Mouse (Mus musculus): ENCODE results near the gene Mab21l2. TPM values are rescaled to one million over a fixed set of nuclear protein-coding genes. Genes with fewer than 3 reads are reported as not detected.

Mab21l2 gene
- total RNA-seq (2021) (under 1 TPM in 1 of 2 experiments, not detected in 1; 0.09 TPM), polyA plus RNA-seq (2012; rRNA removed) (0.20 and 0.29 TPM in 2 replicates)
- long read RNA-seq = 0 reads

DNA sequence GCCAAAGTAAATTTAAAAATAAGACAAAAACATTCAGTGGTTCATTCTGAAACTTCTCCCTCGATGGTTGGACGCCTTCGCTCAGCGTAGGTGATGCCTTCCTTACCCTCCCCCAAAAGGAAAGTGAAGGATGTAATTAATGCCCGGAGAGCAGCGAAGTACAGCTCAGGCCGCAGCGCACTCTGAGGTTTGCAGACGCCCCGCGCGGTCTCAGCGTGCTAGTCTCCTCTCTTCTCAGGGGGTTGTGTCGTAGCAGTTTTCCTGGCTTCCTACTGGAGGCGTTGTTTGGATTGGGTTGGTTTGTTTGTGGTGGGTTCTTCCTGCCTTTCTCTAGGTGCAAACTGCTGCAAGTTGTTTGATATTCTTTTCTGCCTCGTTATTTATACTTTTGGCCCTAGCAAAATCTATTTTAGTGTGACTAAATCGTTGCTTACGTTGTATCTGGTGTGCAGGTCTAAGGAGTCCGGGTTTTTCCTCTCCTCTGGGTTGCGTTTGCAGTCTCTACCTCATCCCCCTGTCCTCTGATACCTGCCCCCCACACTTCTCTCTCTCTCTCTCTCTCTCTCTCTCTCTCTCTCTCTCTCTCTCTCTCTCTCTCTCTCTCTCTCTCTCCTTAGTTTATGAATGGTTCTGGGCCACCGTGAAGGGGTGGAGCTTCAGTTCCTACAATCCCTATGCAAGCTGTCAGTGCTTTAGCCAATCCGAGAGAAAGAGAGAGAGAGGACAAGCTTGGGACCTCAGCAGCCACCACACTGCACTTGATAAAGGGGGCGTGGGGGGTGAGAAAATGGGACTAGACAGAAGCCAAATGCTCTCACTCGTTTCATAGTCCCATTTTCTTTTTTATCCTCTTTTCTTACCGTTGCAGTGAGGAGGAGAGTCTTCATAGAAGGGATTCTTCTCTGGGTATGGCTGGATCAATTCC lies at the start of gene Mab21l2:
TSS of gene Mab21l2 (minus strand) at position 539 of the 925 bp plus-strand sequence.
- TF ChIP-seq CTCF (IDR thresholded peaks at IDR 0.05) (no peak), EP300 (IDR thresholded peaks at IDR 0.05; ENCODE audit: insufficient read depth, low read depth, low read length) (no peak), POLR2A (IDR thresholded peaks at IDR 0.05; ENCODE audit: insufficient read depth, low read depth, low read length) (no peak)
- no peaks in the 10 kb centered on the region for H3K79me2 ChIP-seq (replicated peaks; ENCODE audit: control insufficient read depth, insufficient read depth, low read length)
- no peak within 1 kb of the TSS for H3K4me3 ChIP-seq
- WGBS = 33% methylated on average over 25 of the region's 25 CpGs
- DNase-seq = no peak
- peaks cover 10% of the 10 kb centered on the region for H3K27me3 ChIP-seq (ENCODE audit: control insufficient read depth, insufficient read depth, low read length)
- intact Hi-C loops (cut with DNase I) = loop anchor here (10.0 kb wide), 1 partner anchor 236 kb away; no protein-coding TSS in a partner anchor
- no peak within 1 kb of the TSS for H3K27ac ChIP-seq
- no peak within 1 kb of the TSS for H3K9ac ChIP-seq (ENCODE audit: low read depth, low read length)
- H3K4me1 ChIP-seq (ENCODE audit: control insufficient read depth, insufficient read depth, low read length) = peaks cover 2% of the 10 kb centered on the region; the same call in 1 of the 2 replicates
- H3K36me3 ChIP-seq (ENCODE audit: control insufficient read depth, insufficient read depth, low read length) = no peaks in the 10 kb centered on the region

DNA sequence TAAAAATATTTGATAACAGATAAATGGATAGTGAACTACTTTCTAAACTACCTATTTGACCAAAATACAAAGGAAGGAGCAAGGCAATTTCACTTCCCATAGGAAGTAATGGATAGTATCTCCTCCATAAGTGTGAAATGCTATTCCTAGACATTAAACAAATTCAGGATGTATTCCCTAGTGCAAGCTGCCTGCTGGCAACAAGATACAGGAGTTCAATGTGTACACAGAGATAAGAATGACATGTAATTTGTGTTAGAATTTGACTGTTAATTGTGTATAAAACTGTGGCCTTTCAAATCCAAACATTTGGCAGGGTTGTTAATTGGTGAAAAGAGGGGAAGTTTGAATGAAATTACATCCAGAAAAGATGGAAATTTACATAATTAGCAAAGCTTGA lies 26.9 kb upstream of the Mab21l2 start:
- intact Hi-C loops (cut with DNase I) = no loop called here
- Histone ChIP-seq H3K4me1 (ENCODE audit: control insufficient read depth, insufficient read depth, low read length) (no peaks in the 10 kb centered on the region), H3K36me3 (ENCODE audit: control insufficient read depth, insufficient read depth, low read length) (no peaks in the 10 kb centered on the region), H3K79me2 (replicated peaks; ENCODE audit: control insufficient read depth, insufficient read depth, low read length) (no peaks in the 10 kb centered on the region), H3K9ac (ENCODE audit: low read depth, low read length) (no peak overlapping the region), H3K4me3 (no peak overlapping the region), H3K27me3 (ENCODE audit: control insufficient read depth, insufficient read depth, low read length) (no peaks in the 10 kb centered on the region), H3K27ac (no peak overlapping the region)
- no peak for TF ChIP-seq EP300 (IDR thresholded peaks at IDR 0.05; ENCODE audit: insufficient read depth, low read depth, low read length)
- no peak for TF ChIP-seq POLR2A (IDR thresholded peaks at IDR 0.05; ENCODE audit: insufficient read depth, low read depth, low read length)
- no peak for TF ChIP-seq CTCF (IDR thresholded peaks at IDR 0.05)
- no peak for DNase-seq

DNA sequence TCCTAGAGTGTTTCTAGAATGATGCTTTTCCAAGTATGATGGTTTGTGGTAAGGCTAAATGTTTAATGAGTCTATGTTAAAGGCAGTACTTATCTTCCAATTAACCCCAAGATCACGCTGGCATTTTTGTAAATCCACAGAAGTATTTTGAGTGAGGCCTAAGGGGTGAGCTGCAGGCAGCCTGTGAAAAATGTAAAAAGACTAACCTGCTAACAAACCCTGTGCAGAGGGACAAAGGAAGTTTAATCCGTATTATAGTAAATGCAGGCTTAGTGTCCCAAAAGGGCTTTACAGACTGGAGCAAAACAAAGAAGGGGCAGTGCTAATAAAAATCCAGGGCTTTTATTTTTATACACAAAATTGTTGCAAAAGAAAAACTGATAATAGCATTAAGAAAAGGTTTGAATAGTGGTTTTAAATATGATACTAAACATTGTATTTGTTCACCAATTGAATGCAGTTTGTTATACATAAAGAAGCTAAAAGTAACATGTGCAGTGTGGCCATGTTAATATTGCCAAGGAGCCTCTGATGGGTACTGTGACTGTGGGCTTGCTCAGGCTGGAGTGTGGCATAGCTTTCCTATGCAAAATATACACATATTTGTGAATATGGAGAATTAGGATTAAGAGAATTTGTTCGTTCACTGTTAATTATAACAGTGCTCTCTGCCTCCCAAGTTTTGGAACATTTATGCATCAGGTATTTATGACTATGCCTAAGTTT lies 24.3 kb upstream of the Mab21l2 start:
- Histone ChIP-seq H3K27me3 (ENCODE audit: control insufficient read depth, insufficient read depth, low read length) (no peaks in the 10 kb centered on the region), H3K4me1 (ENCODE audit: control insufficient read depth, insufficient read depth, low read length) (no peaks in the 10 kb centered on the region), H3K79me2 (replicated peaks; ENCODE audit: control insufficient read depth, insufficient read depth, low read length) (no peaks in the 10 kb centered on the region), H3K4me3 (no peak overlapping the region), H3K36me3 (ENCODE audit: control insufficient read depth, insufficient read depth, low read length) (no peaks in the 10 kb centered on the region), H3K9ac (ENCODE audit: low read depth, low read length) (no peak overlapping the region), H3K27ac (no peak overlapping the region)
- WGBS = 90% methylated on average over 3 of the region's 3 CpGs
- intact Hi-C loops (cut with DNase I) = no loop called here
- no peak for TF ChIP-seq CTCF (IDR thresholded peaks at IDR 0.05)
- no peak for TF ChIP-seq POLR2A (IDR thresholded peaks at IDR 0.05; ENCODE audit: insufficient read depth, low read depth, low read length)
- no peak for TF ChIP-seq EP300 (IDR thresholded peaks at IDR 0.05; ENCODE audit: insufficient read depth, low read depth, low read length)
- no peak for DNase-seq

DNA sequence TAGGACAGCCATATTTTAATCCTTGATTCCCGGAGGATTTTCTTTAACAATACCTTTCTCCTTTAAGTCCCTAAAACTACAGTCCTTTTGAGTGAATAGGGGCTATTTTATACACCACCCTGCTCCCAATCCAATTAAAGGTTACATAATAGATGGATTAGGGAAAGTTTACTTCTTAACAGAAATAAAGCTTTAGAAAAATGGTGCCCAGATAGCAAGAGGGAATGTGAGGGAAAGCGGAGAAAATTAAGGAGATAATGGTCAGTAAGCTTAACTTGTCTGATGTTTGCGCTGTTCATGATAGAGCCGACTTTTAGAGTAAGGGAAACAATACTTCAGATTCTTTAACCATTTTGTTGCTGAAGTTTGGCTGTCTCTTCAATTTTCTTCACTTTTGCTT lies 23.1 kb upstream of the Mab21l2 start:
- Histone ChIP-seq H3K36me3 (ENCODE audit: control insufficient read depth, insufficient read depth, low read length) (no peaks in the 10 kb centered on the region), H3K4me3 (no peak overlapping the region), H3K4me1 (ENCODE audit: control insufficient read depth, insufficient read depth, low read length) (no peaks in the 10 kb centered on the region), H3K27ac (no peak overlapping the region), H3K27me3 (ENCODE audit: control insufficient read depth, insufficient read depth, low read length) (no peaks in the 10 kb centered on the region), H3K79me2 (replicated peaks; ENCODE audit: control insufficient read depth, insufficient read depth, low read length) (no peaks in the 10 kb centered on the region), H3K9ac (ENCODE audit: low read depth, low read length) (no peak overlapping the region)
- TF ChIP-seq EP300 (IDR thresholded peaks at IDR 0.05; ENCODE audit: insufficient read depth, low read depth, low read length) (no peak), CTCF (IDR thresholded peaks at IDR 0.05) (no peak)
- WGBS = 67% methylated on average over 4 of the region's 4 CpGs
- intact Hi-C loops (cut with DNase I) = no loop called here
- DNase-seq = no peak

DNA sequence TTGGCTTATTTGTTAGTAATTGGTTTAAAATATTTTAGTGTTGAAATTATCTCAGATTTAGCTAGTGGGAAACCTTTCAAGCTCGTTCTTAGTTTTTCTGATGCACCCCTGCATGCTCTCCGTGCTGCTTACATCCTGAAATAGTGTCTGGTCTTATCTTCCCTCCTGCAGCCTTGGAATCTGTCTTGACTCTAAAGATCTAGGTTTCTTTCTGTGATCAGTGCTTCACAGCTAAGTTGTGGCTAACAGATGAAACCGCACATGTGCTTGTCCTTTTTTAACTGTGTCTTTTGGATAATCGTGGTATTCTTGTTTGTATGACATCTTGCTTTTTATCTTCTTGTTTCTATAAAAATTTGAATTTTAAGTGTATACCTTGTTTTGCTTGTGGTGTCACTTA lies 18.9 kb upstream of the Mab21l2 start:
- Histone ChIP-seq H3K4me3 (no peak overlapping the region), H3K27me3 (ENCODE audit: control insufficient read depth, insufficient read depth, low read length) (no peaks in the 10 kb centered on the region), H3K36me3 (ENCODE audit: control insufficient read depth, insufficient read depth, low read length) (no peaks in the 10 kb centered on the region), H3K27ac (no peak overlapping the region), H3K4me1 (ENCODE audit: control insufficient read depth, insufficient read depth, low read length) (no peaks in the 10 kb centered on the region), H3K9ac (ENCODE audit: low read depth, low read length) (no peak overlapping the region), H3K79me2 (replicated peaks; ENCODE audit: control insufficient read depth, insufficient read depth, low read length) (no peaks in the 10 kb centered on the region)
- DNase-seq = no peak
- no peak for TF ChIP-seq CTCF (IDR thresholded peaks at IDR 0.05)
- TF ChIP-seq EP300 (IDR thresholded peaks at IDR 0.05; ENCODE audit: insufficient read depth, low read depth, low read length) = no peak
- TF ChIP-seq POLR2A (IDR thresholded peaks at IDR 0.05; ENCODE audit: insufficient read depth, low read depth, low read length) = no peak
- intact Hi-C loops (cut with DNase I) = no loop called here
- 59% methylated on average over 4 of the region's 4 CpGs for WGBS

DNA sequence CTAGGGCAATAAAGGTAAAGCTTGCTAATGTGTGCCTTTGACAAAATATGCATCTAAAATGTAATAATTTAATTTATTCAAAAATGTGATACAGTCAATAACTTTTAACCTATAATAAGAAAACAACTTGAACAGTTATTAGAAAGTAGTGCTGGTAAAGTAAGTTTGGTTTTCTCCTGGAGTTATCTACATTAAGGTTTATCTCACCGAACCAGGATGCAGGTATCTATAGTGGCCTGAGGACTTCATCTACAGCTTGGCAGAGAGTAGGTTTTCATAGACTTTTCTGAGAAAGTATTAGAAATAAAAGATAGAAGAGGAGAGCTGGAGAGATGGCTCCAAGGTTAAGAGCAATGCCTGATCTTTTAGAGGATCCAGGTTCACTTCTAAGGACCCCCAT lies 13.0 kb upstream of the Mab21l2 start:
- Histone ChIP-seq H3K4me3 (no peak overlapping the region), H3K27me3 (ENCODE audit: control insufficient read depth, insufficient read depth, low read length) (no peaks in the 10 kb centered on the region), H3K27ac (no peak overlapping the region), H3K9ac (ENCODE audit: low read depth, low read length) (no peak overlapping the region), H3K4me1 (ENCODE audit: control insufficient read depth, insufficient read depth, low read length) (no peaks in the 10 kb centered on the region), H3K79me2 (replicated peaks; ENCODE audit: control insufficient read depth, insufficient read depth, low read length) (no peaks in the 10 kb centered on the region), H3K36me3 (ENCODE audit: control insufficient read depth, insufficient read depth, low read length) (no peaks in the 10 kb centered on the region)
- 88% methylated on average over 1 of the region's 1 CpGs for WGBS
- intact Hi-C loops (cut with DNase I) = no loop called here
- TF ChIP-seq CTCF (IDR thresholded peaks at IDR 0.05) (no peak), POLR2A (IDR thresholded peaks at IDR 0.05; ENCODE audit: insufficient read depth, low read depth, low read length) (no peak), EP300 (IDR thresholded peaks at IDR 0.05; ENCODE audit: insufficient read depth, low read depth, low read length) (no peak)
- no peak for DNase-seq

Measured in heart, adult 2 months (tissue).